Mouse (Mus musculus): ENCODE results near the gene Parp9. TPM values are rescaled to one million over a fixed set of nuclear protein-coding genes. Genes with fewer than 3 reads are reported as not detected.
"Not testable (repeated sequence)": the region's sequence is repeated elsewhere in the genome, so short reads cannot be mapped to it uniquely, and the experiment has no call there.

Gene Parp9
- polyA plus RNA-seq (2015; fragmentation: Nextera tagmentation; extraction: Ambion mirVana): 1.8 and 2.2 TPM in 2 replicates

DNA sequence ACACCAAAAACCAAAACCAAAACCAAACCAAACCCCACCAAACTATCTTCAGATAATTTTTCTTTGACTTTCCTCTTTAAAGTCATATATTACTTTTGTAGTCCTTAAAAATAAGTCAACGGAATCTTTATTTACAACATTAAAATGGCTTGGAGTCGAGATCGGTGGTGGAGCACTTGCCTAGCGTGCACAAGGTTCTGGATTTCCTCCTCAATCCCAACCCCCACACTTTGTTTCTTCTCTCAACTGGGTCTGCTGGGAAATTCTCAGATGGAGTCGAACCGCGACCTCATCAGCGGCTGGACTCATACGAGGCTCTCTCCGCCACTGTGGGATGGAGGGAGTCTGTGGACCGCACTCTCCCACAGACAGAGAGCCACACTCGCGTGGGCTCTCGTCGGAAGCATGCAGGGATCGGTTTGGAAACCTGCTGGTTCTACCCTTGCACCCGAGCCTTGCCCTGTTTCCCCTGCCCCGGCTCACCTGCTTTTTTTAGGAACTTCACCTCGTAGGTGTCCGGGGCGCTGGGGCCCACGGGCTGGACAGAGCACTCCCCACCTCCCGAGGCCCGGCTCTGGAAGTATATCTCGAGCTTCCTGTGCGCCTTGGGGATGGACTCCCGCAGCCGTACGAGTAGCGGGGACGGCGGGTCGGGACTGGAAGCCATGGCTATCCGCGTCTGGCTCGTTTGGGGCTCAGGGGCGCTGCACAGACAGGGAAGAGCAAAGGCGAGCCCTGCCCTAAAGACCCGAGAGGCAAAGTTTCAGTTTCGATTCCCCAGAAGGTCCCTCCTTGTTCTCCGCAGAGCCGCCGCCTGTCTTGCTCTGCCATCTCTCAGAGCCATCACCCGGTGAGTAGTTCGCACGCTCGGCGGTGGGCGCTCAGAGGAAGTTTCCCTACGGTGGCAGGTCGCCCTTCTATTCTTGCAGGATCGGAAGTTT is at the start of gene Parp9, which contains the start of gene Dtx3l:
Gene Parp9 (plus strand): TSS at position 260 of the 941 bp plus-strand sequence.
Gene Dtx3l (minus strand): TSS at position 941 of the 941 bp plus-strand sequence.
- peaks cover 11% of the 10 kb centered on the region for H3K4me1 ChIP-seq (ENCODE audit: control insufficient read depth, insufficient read depth, low read depth, low read length)
- H3K36me3 ChIP-seq (ENCODE audit: control insufficient read depth, insufficient read depth, low read length): no peaks in the 10 kb centered on the region
- no peaks in the 10 kb centered on the region for H3K9me3 ChIP-seq (ENCODE audit: control insufficient read depth, low read length)
- peak within 1 kb of the TSS; percentile 63 for H3K9ac ChIP-seq (ENCODE audit: low read depth, low read length)
- 0 out of 2 replicates have a peak, but pooled peaks have one; percentile 50 for ATAC-seq
- H3K4me3 ChIP-seq (ENCODE audit: low read length): peak within 1 kb of the TSS; percentile 55
- under 1% methylated on average over 52 of the region's 52 CpGs for WGBS
- H3K4me2 ChIP-seq (ENCODE audit: low read length): peak within 1 kb of the TSS; percentile 82
- no peak within 1 kb of the TSS for H3K27ac ChIP-seq (ENCODE audit: low read depth, low read length)
- 0 out of 2 replicates have a peak, but pooled peaks cover 2% of the 10 kb centered on the region for H3K27me3 ChIP-seq (replicated peaks; ENCODE audit: control insufficient read depth, insufficient read depth, low read length)

- Histone ChIP-seq H3K36me3 (ENCODE audit: control insufficient read depth, insufficient read depth, low read length) (no peaks in the 10 kb centered on the region), H3K9ac (ENCODE audit: low read depth, low read length) (no peak overlapping the region), H3K9me3 (ENCODE audit: control insufficient read depth, low read length) (no peaks in the 10 kb centered on the region), H3K4me2 (ENCODE audit: low read length) (no peak overlapping the region), H3K27me3 (replicated peaks; ENCODE audit: control insufficient read depth, insufficient read depth, low read length) (no peaks in the 10 kb centered on the region), H3K4me3 (ENCODE audit: low read length) (no peak overlapping the region), H3K27ac (ENCODE audit: low read depth, low read length) (no peak overlapping the region), H3K4me1 (ENCODE audit: control insufficient read depth, insufficient read depth, low read depth, low read length) (no peaks in the 10 kb centered on the region)
- WGBS: 93% methylated on average over 5 of the region's 5 CpGs
- ATAC-seq: no peak
Observed at GRCm38 (mm10) chr16:35888910-35889309, 49.4 kb upstream of the Parp9 start.

GRCm38 (mm10) chr16:35890645-35891044 is 47.6 kb upstream of the Parp9 start:
- 70% methylated on average over 3 of the region's 3 CpGs for WGBS
- no peak overlapping the region for H3K4me3 ChIP-seq (ENCODE audit: low read length)

GRCm38 (mm10) chr16:35891603-35892002 is 46.7 kb upstream of the Parp9 start:
- not testable (repeated sequence) for H3K9me3 ChIP-seq (ENCODE audit: control insufficient read depth, low read length); ATAC-seq; H3K9ac ChIP-seq (ENCODE audit: low read depth, low read length); H3K36me3 ChIP-seq (ENCODE audit: control insufficient read depth, insufficient read depth, low read length); H3K27me3 ChIP-seq (replicated peaks; ENCODE audit: control insufficient read depth, insufficient read depth, low read length); H3K4me1 ChIP-seq (ENCODE audit: control insufficient read depth, insufficient read depth, low read depth, low read length); H3K4me3 ChIP-seq (ENCODE audit: low read length); H3K27ac ChIP-seq (ENCODE audit: low read depth, low read length); H3K4me2 ChIP-seq (ENCODE audit: low read length)
- WGBS: 81% methylated on average over 5 of the region's 5 CpGs

More at GRCm38 (mm10) chr16:35890645-35891044, 47.6 kb upstream of the Parp9 start:
- Histone ChIP-seq H3K9ac (ENCODE audit: low read depth, low read length) (no peak overlapping the region), H3K27ac (ENCODE audit: low read depth, low read length) (no peak overlapping the region), H3K9me3 (ENCODE audit: control insufficient read depth, low read length) (no peaks in the 10 kb centered on the region), H3K4me1 (ENCODE audit: control insufficient read depth, insufficient read depth, low read depth, low read length) (no peaks in the 10 kb centered on the region), H3K36me3 (ENCODE audit: control insufficient read depth, insufficient read depth, low read length) (no peaks in the 10 kb centered on the region), H3K27me3 (replicated peaks; ENCODE audit: control insufficient read depth, insufficient read depth, low read length) (no peaks in the 10 kb centered on the region), H3K4me2 (ENCODE audit: low read length) (no peak overlapping the region)
- no peak for ATAC-seq

DNA sequence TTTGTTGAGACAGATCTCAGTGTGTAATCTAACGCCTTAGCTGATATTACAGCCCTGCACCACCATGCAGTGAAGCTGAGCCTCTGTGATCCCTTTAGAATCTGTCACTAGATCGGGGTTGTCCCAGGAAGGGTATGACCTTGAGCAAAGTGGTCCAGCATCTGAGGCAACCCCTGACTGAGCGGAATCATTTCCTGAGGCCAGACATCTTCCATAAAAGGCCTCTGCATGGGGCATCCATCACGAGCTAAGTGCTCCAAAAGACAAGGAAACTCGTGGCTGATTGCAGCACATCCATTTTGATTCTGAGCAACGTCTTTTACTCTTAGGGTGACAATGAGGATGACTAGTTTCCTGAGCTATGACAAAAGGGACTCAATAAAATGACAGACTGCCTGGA is 43.3 kb upstream of the Parp9 start:
- no peak overlapping the region for H3K4me3 ChIP-seq (ENCODE audit: low read length)
- H3K9me3 ChIP-seq (ENCODE audit: control insufficient read depth, low read length): no peaks in the 10 kb centered on the region
- no peaks in the 10 kb centered on the region for H3K27me3 ChIP-seq (replicated peaks; ENCODE audit: control insufficient read depth, insufficient read depth, low read length)
- H3K36me3 ChIP-seq (ENCODE audit: control insufficient read depth, insufficient read depth, low read length): no peaks in the 10 kb centered on the region
- H3K4me2 ChIP-seq (ENCODE audit: low read length): no peak overlapping the region
- no peak for ATAC-seq
- 55% methylated on average over 6 of the region's 6 CpGs for WGBS
- no peaks in the 10 kb centered on the region for H3K4me1 ChIP-seq (ENCODE audit: control insufficient read depth, insufficient read depth, low read depth, low read length)
- no peak overlapping the region for H3K27ac ChIP-seq (ENCODE audit: low read depth, low read length)
- no peak overlapping the region for H3K9ac ChIP-seq (ENCODE audit: low read depth, low read length)

DNA sequence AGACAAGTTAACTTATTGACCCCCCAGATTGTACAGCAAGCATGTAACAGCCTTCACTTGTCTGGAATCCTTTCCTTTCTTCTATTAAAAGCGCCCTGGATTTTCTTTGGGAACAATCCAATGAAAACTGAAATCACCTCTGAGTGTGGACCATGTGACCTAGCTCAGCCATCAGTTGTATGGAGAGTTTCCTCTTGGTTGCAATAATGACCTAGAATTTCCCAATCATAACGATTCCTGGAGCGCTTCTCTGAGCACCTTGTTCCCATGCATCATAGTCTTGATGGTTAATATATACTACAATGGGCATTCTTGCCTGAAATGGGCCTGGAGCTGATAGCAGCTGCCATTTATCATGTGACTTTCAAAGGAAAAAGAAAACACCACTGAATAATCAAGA is 37.7 kb upstream of the Parp9 start:
- 89% methylated on average over 3 of the region's 3 CpGs for WGBS
- Histone ChIP-seq H3K27me3 (replicated peaks; ENCODE audit: control insufficient read depth, insufficient read depth, low read length) (no peaks in the 10 kb centered on the region), H3K27ac (ENCODE audit: low read depth, low read length) (no peak overlapping the region), H3K9me3 (ENCODE audit: control insufficient read depth, low read length) (no peaks in the 10 kb centered on the region), H3K36me3 (ENCODE audit: control insufficient read depth, insufficient read depth, low read length) (no peaks in the 10 kb centered on the region), H3K4me3 (ENCODE audit: low read length) (no peak overlapping the region), H3K9ac (ENCODE audit: low read depth, low read length) (no peak overlapping the region), H3K4me2 (ENCODE audit: low read length) (no peak overlapping the region), H3K4me1 (ENCODE audit: control insufficient read depth, insufficient read depth, low read depth, low read length) (no peaks in the 10 kb centered on the region)
- no peak for ATAC-seq

GRCm38 (mm10) chr16:35903014-35903640 is 35.1 kb upstream of the Parp9 start:
- no peak overlapping the region for H3K9ac ChIP-seq (ENCODE audit: low read depth, low read length)
- H3K4me1 ChIP-seq (ENCODE audit: control insufficient read depth, insufficient read depth, low read depth, low read length): no peaks in the 10 kb centered on the region
- 87% methylated on average over 6 of the region's 6 CpGs for WGBS
- H3K4me2 ChIP-seq (ENCODE audit: low read length): no peak overlapping the region
- no peaks in the 10 kb centered on the region for H3K27me3 ChIP-seq (replicated peaks; ENCODE audit: control insufficient read depth, insufficient read depth, low read length)
- ATAC-seq: no peak
- H3K9me3 ChIP-seq (ENCODE audit: control insufficient read depth, low read length): no peaks in the 10 kb centered on the region
- no peaks in the 10 kb centered on the region for H3K36me3 ChIP-seq (ENCODE audit: control insufficient read depth, insufficient read depth, low read length)
- H3K4me3 ChIP-seq (ENCODE audit: low read length): no peak overlapping the region
- no peak overlapping the region for H3K27ac ChIP-seq (ENCODE audit: low read depth, low read length)

DNA sequence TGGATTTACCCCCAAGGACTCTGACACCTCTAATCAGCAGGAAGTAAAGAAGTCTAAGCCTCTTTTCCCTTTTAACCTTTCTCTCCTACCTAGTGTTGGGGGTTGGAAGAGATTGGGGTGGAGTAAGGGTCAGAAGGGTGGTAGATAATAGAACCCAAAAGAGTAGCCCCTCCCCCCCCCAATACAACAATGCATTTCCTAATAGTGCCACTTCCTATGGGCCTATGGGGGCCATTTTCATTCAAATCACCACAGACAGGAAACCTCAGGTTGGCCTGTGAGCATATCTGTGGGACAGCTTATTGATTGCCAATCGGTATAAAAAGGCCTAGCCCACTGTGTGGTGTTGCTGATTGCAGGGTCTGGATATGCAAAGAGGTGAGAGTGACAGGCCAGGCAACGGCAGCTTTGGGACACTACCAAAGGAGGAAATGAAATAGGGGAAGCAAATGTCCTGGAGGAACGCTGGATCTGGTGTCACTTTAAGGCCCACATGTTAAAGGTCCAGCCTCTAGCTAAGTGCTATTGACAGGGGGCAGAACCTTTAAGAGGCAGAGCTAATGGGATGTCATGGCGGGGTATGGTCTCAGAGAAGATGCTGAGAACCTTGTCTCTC is 34.0 kb upstream of the Parp9 start:
- WGBS: 75% methylated on average over 4 of the region's 4 CpGs
- H3K4me1 ChIP-seq (ENCODE audit: control insufficient read depth, insufficient read depth, low read depth, low read length): no peaks in the 10 kb centered on the region
- ATAC-seq: no peak

DNA sequence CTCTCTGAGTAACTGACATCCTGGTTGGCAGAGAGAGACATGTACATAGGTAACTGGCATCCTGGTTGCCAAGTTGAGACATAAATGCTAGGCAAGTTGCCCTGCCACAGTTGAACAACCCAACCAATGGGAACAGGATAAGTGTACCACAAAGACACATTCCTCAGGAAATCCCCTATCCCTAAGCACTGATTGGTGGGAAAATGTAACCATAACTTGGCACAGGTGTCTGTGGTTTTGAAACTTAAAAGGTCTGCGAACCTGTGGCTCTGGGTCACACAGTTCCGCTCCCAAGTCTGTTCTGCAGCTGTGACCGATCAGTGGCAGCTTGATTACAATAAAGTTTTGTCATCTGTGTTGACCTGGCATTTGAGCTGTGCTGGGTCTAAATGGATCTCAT is 32.9 kb upstream of the Parp9 start:
- ATAC-seq: no peak
- WGBS: 87% methylated on average over 3 of the region's 3 CpGs
- H3K4me1 ChIP-seq (ENCODE audit: control insufficient read depth, insufficient read depth, low read depth, low read length): no peaks in the 10 kb centered on the region
- no peaks in the 10 kb centered on the region for H3K27me3 ChIP-seq (replicated peaks; ENCODE audit: control insufficient read depth, insufficient read depth, low read length)
- no peak overlapping the region for H3K4me3 ChIP-seq (ENCODE audit: low read length)
- no peaks in the 10 kb centered on the region for H3K9me3 ChIP-seq (ENCODE audit: control insufficient read depth, low read length)
- no peaks in the 10 kb centered on the region for H3K36me3 ChIP-seq (ENCODE audit: control insufficient read depth, insufficient read depth, low read length)
- H3K4me2 ChIP-seq (ENCODE audit: low read length): no peak overlapping the region
- H3K9ac ChIP-seq (ENCODE audit: low read depth, low read length): no peak overlapping the region
- H3K27ac ChIP-seq (ENCODE audit: low read depth, low read length): no peak overlapping the region

More for the DNA sequence above, 34.0 kb upstream of the Parp9 start:
- H3K4me3 ChIP-seq (ENCODE audit: low read length): no peak overlapping the region
- no peak overlapping the region for H3K9ac ChIP-seq (ENCODE audit: low read depth, low read length)
- H3K9me3 ChIP-seq (ENCODE audit: control insufficient read depth, low read length): no peaks in the 10 kb centered on the region
- H3K27me3 ChIP-seq (replicated peaks; ENCODE audit: control insufficient read depth, insufficient read depth, low read length): no peaks in the 10 kb centered on the region
- no peak overlapping the region for H3K27ac ChIP-seq (ENCODE audit: low read depth, low read length)
- no peak overlapping the region for H3K4me2 ChIP-seq (ENCODE audit: low read length)
- H3K36me3 ChIP-seq (ENCODE audit: control insufficient read depth, insufficient read depth, low read length): no peaks in the 10 kb centered on the region

All from hindbrain, embryonic 16.5 days (tissue).